Mouse (Mus musculus): ENCODE results near the gene Spock2.

Spock2 gene

DNA sequence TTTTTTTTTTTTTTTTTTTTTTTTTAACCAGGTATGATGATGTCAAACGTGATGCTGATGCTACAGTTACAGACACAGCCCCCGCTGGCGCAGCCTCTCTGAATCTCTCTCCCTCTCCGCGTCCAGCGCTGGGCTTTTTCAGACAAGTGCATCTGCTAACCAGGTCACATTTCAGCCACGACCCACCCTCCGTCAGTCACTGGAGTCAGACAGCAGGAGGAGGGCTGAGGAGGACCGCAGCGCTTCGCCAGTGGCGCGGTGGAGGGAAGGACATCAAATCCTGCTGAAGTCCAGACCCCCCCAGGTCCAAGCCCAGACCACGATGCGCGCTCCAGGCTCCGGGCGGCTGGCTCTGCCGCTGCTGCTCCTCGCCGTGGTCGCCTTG is at the start of gene Spock2:
Gene Spock2, plus strand, starts transcription at position 74 of the 385 bp plus-strand sequence.
- peak; percentile 35 for DNase-seq

DNA sequence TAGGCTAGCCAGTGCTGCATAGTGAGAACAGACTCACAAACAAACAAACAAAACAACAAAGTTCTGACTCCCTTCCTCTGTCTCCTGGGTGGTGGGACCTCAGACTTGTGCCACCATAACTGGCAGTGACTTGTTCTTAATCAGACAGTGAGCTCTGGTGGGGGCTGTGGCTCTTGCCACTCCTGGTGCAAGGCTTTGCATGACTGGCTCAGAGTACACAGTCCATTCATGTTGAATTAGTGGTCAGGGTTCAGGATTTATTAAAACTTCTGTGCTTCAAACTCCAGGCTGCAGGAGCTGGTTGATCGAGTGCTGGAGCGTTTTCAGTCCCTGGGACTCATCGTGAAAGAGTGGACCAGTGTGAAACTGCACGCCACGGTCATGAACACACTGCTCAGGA is 43.8 kb upstream of the Spock2 start:
- DNase-seq: peak; percentile 32

DNA sequence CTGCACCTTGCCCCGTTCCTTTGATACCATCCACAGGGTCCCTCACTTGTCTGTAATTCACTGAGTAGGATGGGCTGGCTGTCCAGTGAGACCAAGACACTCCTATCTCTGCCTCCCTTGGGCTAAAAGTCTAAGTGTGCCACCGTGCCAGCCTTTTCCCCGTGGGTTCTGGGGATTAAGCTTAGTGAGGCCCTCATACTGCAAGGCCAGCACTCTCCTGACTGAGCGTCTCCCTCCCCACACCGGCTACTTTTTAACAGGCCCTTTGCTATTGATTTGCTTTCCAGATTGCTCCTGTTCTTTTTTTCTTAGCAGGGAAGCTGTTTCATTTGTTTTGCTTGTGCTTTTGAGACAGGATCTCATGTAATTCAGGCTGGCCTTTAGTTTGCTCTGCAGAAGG is 43.1 kb upstream of the Spock2 start:
- peak; percentile 24 for DNase-seq

DNA sequence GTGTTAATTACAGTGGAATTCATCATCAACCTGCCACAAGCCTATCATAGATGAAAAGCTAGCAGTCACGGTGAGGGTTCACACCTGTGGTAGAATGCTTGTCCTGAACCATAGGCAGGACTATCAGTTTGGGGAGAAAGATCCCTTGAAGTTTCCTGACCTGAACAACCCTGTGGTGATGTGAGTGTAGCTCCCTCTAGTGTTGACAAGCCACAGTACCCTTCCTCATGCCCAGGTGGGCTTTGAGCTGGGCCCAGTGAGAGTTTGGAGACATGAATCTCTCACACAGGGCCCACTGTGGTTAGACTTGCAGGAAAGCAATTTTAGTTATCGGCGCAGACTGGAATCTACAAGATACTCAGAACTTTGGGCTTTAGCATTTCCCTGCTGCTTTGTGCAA is 39.5 kb upstream of the Spock2 start:
- peak; percentile 43 for DNase-seq

DNA sequence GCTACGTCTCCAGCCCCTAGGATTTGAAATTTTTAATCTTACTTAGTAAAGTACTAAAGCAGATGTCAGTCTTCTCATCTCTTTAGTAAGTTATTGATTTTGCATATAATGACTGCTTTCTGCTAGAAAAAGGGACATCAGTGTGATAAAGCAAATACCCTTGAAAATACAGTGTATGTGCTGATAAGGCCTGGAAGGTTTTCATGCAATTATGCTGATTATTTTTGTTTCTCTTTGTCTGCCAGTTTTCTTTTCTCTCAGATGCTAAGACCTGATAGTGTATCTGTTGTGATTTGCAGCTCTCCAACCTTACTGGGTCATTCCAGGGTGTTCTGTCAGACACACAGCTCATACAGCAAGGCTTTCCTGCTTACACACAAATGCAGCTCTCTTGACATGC is 30.9 kb upstream of the Spock2 start:
- DNase-seq: no peak

DNA sequence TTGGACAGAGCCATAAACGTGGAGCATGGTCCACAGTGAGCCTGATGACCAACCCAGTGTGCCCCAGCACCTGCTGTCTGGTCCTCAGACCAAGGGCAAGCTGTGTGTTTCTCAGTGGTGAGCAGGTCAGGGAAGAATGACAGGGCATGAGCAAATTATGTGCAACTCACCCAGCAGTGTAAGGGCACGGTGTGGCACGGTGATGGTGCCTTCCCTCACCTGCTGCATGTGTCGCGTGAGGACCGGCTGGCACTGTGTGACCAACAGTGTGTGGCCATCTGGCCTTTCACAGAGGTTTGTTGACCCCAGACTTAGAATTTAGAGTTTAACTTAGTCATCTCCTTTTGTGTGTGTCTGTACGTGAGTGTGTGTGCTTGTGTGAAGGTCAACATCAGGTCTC is 28.8 kb upstream of the Spock2 start:
- no peak for DNase-seq

DNA sequence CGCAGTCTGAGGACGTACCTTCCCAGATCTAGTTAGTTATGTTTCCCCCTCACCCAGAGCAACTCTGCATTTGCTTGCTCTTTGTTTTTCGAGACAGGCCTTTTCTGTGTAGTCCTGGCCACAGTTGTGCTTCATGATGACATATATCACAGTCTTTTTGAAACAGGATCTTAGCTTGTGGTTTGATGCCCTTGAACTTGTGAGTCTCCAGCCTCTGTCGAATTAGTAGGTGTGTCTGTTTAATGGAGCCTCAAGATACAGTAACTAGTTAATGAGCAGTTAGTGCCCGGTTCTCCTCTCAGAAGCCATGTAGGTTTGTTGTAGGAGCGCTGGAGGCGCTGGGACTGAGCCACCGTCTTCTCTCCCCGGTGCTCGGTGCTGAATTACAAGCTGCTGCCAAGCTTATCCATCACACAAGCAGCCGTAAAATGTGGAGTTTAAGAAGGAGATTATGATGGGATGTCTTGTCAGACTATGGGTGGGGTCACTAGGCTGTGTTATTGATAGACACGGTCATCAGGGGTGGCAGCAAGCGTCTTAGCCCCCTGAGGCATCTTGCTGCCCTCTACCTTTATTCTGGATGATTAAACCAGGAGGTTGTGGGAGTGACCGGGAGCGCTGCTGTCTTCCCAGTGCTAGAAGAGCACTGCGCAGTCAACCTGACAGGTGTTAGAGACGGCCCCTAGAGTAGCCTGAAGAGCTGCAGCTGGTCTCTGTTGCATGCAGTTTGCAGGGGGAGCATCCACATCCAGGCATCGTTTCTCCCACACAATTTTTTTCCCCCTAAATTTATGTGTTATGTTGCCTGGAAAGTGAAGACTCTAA is 28.1 kb upstream of the Spock2 start:
- DNase-seq: no peak

DNA sequence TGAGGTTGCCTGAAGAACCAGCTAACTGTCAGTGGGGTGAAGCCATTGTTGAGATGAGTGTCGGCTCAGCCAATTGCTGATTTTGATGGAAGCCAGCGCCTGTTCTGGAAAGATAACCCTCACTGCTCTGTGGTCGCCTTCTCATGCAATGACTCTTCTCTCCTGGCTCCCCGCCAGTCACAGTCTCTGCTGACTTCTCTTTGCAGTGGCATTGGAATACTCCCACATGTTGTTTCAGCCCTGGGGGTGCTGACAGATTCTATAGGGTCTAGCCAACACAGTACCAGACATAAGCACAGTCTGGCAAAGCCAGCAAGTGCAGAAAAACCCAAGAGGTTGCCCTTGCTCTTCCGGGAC is 27.5 kb upstream of the Spock2 start:
- peak; percentile 73 for DNase-seq

DNA sequence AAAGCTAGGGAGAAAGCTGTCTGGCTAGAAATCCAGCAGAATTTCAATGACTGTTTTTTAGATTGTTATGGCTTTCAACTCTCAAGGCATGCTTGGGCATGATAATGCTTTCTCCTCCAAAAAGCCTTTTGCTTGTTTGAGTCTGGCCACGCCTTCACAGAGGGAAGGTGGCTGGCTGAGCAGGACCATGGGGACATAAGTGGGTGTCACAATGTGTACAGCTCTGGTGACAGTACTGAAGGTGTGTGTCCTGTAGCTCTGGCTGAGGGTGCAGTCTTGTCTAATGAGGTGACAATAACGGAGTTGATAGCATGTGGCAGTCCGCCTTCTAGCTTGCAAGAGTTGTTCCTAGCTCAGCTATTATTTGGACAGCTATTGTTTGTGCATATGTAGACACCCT is 25.8 kb upstream of the Spock2 start:
- no peak for DNase-seq

DNA sequence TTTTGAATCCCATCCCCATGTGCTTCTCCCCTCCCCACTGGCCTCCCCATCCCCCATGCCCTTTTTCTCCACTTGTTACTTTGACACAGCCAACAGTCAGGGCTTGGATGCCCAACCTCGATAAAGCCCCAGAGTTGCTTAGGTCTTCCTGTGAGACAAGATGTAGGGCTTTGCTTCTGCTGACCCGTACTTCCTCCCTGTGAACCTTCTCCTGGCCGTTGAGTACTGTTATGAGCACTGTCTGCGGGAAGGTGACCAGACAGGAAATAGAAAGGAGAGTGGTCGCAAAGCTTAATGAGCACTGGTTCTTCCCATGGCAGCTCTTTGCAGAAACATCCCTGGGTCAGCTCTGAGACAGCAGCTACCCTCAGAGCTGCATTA is 25.4 kb upstream of the Spock2 start:
- no peak for DNase-seq

DNA sequence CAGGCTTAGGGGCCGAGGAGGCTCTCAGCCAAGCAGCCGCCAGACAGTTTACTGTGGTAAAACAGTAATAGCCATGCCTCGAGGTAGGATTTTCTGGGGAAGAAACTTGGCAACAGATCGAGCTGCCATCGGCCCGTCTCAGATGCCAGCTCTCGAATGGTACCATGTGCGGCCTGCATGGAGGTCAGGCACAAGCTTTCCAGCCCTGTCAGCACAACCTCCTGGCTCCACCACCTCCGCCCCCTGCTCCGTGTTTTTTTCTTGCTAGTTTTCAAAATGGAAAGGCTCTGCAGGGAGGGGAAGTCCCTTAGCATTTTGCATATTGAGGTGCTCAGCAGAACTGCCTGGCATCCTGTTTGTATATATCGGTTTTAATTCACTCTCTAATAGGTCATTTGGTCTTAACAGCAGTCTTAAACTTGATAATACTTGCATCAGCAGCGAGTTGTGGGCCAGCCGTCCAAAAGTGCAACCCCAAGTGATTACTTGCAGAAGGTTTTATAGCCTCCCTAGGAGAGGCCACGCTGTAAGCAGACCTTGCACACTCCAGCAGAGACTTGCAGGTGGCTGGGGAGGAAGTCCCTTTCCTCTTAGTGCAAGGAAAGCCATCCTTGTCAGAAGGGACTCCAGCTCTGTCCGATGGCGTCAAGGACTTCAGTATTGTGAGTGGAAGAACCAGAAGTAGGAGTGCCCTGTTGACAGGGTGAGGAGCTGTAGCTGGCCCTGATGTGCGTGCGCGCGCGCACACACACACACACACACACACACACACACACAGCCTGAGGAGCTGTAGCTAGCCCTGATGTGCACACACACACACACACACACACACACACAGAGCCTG is 24.8 kb upstream of the Spock2 start:
- peak; percentile 54 for DNase-seq

DNA sequence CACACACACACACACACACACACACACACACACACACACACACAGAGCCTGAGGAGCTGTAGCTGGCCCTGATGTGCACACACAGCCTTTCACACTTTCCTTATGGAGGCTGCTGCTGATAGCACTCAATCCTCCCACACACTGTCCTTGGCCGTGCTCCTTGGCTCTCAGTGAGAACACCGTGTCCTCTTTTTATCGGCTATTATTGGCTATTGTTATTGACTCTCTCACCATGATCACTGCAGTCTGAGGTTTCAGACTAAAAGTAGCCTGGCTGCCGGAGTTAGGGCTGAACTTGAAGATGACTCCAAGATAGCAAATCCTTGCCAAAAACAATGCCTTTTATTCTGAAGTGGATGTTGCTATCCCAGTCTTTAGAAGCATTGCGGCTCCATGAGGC is 24.1 kb upstream of the Spock2 start:
- DNase-seq: no peak

DNA sequence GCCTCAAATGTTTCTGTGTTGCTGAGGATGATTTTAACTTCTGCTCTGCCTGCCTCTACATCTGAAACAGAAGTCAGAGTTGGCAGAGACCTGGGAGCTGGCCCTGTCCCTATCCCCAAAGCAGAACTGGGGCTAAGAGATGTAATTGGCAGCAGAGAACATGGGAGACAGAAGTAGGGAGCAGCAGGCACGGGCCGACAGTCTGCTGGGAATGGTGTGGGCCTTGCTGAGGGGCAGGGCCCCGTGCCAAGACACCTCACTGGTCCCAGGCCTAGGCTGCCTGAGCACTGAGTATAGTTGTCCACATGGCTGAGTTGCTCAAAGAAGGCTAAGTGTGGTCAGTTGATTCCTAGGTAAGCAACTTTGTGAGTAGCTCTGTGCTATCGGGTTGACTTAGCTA is 22.0 kb upstream of the Spock2 start:
- no peak for DNase-seq

DNA sequence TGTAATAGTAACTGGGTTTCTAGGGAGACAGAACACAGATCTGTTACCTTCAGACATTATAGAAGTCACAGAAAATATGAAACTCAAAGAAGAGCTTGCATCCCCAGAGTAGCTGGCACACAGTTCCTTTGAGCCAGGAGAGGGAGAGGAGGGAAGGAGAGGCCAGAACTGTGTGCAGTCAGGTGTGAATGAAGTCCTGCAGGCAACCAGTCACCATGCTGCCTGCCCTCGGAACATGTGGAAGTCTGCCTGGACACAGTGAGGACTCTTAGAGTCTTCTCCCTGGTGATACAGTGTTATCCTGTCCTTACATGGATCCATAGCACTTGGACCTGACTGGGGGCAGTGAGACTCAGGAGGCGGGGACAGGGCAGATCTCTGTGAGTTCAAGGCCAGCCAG is 13.7 kb upstream of the Spock2 start:
- DNase-seq: no peak

DNA sequence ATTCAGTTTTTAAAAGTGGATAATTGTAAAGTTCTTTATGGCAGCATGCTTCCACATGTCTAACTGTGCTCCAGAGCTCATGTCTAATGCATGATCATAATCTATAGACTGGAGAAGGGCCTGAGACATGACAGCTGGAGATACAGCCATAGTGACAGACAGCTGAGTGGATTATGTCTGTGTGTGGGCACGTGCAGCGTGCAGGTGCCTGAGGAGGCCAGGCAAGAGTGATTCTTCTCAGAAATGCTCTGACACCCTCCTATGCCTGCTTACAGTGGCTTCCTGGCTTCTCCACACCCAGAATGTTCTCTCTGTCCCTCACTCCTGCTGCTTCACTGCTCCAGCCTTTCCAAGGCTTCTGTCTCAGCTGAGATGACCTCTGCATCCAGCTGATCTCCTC is 12.3 kb upstream of the Spock2 start:
- DNase-seq: no peak

DNA sequence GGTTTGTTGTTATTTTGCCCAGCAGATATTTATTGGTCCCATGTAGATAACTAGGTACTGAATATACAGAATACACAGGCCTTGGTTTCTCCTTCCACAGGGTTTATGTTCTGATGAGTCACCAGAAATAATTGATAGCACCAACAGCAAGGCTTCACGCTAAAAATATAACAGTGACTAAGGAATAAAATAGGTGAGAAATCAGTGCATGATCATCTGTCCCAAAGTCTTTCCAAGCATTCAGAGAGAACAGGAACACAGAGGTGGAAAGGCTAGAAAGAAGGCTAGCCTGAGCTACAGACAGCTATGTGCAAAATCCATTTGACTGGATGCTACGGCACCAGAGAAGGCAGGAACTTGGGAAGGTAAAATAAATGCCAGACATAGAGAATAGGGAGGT is 10.5 kb upstream of the Spock2 start:
- no peak for DNase-seq

DNA sequence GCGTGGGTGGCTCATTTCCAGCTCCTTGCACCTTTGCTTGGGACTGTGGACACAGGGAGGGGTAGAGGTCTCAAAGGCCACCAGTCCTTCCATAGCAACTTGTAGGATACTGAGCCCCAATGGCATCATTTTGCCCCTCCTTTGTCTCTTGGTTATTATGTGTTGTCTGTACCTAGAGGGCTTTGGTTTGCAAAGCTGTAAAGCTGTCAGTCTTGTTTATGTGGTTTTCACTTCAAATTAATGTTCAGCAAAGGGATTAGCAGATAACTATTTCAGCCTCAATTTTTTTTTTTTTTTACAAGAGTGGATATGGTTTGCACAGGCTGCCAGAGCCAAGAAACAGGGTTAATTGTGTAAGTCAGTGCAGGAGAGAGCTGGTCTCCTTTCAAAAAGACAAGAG is 9.7 kb upstream of the Spock2 start:
- DNase-seq: no peak

DNA sequence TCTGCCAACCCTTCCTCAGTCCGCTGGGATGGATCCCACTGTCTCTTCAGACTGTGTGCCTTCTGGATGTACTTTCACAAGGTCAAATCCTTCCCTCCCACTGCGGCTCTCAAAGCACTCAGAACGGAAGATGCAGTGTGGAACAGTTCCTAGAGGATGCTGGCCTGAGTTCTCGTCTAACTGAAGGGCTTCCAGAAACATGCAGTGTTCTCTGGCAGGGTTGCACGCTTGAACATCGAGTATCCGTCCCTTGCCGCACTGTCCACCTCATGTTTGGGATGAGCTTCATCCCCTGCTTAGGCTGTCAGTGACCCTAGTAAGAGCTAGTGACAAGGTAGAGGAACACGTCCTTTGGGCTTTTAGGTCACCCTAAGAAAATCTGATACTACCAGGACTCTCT is 8.9 kb upstream of the Spock2 start:
- DNase-seq: no peak

DNA sequence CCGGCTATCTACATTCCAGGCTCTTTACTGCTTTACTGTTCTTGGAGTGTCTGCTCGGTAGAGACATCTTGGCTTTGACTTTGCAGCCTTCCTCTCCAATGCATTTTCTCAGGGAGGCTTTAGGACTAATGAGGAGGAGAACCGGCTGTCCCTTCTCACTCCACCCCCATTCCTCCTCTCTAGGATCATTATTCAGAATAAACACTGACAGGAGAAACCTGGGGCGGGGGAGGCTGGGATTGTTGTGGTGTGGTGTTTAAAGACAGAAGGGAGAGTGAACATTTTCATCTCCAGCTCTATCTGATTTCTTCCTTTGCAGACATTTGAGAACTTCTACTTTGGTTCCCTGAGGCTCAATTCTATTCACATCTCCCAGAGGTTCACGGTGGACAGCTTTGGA is 8.2 kb upstream of the Spock2 start:
- DNase-seq: no peak

DNA sequence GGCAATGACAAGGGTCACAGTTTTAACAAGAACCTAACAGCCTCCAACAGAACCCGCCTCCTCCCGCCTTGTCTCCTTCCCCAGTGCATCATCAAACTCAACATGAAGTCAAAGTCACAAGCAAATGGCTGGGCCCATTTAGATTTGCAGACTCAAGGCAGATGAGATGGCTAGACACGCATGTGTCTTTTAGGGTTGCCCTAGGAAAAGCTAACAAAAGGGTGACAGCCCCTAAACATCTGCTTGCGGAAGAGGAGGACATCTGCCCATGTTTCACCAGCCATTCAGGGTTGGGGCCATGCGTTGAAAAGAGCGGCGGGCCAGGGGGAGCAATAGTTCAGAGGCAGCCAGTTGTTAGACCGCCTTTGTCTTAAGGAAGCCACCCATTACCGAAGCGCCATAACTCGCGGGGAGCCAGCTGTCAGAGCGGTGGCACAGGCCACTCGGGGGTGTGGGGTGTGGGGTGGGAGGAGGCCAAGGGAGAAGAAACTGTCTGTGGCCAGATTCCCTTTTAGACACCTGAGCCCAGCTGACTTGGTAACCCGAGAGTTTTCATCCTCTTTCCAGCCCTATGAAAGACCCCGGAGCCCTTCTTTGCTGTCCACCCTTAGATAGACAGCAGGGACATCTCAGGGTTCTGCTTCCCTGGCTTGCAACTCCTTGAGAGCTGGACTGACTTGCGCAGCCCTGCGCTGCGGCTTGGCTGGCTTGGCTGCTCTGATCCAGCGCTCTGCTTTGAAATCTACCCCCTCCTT is 451 bp upstream of the Spock2 start:
- peak; percentile 18 for DNase-seq

DNA sequence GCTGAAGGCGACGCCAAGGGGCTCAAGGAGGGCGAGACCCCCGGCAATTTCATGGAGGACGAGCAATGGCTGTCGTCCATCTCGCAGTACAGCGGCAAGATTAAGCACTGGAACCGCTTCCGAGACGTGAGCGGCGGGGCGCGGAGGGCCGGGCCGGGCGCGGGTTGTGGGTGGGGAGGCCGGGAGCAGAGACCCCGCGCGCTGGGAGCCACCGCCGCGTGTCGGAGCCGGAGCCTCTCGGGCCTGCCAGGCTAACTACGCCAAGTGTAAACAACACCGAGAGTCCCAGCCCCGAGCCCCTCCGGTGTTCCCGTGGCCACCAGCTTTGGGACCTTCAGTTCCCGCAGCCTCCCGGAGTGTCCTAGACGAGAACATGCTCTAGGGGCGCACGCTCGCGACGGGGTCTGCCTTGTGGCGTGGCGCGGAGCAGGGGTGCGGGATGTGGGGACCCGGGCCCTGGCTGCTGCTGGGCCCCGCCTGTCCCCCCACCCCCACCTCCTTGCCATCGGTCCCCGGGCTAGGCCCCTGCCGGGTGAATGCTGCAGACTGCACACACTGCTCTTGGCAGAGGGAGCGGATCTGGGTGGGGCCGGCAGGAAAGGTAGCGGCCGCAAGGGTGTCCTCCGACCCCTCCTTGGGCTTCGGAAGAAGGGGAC is 640 bp downstream of the Spock2 start:
- DNase-seq: peak; percentile 65

DNA sequence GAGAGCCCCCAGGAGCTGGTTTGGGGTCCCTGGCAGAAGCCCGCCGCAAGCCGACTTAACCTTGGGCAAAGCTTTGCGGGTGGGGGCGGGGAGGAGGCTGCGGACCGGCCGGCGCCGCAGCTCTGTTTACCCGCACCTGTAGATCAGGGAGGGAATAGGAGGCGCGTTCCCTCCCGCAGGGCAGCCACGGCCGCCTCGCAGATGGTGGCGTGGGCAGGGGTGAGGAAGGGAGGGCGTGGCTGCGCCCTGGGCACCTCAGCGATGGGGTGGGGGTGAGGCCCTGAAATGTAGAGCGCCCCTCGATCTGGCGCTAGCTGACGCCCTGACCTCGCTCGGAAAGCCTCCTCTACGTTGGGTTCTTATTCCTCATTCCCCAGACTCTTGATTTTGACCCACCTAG is 1.4 kb downstream of the Spock2 start:
- DNase-seq: peak; percentile 30

Measured in kidney, postnatal 10 days (tissue).